Mouse (Mus musculus) ES-E14 (cell line): ENCODE measurements around the gene Retsat.

ENCODE experiments used
- CHD2 ChIP-seq: IDR thresholded peaks from 2 replicates; pipeline ENCODE4 v1.6.1; 2014; ENCODE audit warnings: mild to moderate bottlenecking, low read depth, low read length, inconsistent platforms
- MAFK ChIP-seq: IDR thresholded peaks from 2 replicates; pipeline ENCODE4 v1.6.1; 2014; ENCODE audit warnings: mild to moderate bottlenecking, low read depth, low read length, inconsistent platforms; ENCODE audit not compliant: insufficient read depth

DNA sequence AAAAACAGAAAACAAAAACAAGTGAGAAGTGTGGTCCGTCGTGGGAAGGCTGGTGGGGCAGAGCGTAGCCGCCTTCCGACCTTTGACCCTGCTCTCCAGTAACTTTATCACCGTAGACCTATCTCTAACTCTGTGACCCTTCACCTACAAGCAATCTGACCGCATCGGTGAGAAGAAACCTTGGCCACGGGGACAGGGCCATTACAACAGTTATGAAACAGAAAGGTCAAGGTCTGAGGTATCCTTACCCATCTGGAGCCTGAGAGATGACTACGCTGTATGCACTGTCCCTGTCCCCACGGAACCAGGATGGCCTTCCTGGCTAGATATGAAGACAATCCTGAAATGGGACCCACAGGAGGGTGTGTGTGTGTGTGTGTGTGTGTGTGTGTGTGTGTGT lies 14.1 kb upstream of the Retsat start:
- TF ChIP-seq CHD2 = no peak
- no peak for TF ChIP-seq MAFK
